Mouse (Mus musculus): ENCODE results near the gene Svip.

The Svip gene

DNA sequence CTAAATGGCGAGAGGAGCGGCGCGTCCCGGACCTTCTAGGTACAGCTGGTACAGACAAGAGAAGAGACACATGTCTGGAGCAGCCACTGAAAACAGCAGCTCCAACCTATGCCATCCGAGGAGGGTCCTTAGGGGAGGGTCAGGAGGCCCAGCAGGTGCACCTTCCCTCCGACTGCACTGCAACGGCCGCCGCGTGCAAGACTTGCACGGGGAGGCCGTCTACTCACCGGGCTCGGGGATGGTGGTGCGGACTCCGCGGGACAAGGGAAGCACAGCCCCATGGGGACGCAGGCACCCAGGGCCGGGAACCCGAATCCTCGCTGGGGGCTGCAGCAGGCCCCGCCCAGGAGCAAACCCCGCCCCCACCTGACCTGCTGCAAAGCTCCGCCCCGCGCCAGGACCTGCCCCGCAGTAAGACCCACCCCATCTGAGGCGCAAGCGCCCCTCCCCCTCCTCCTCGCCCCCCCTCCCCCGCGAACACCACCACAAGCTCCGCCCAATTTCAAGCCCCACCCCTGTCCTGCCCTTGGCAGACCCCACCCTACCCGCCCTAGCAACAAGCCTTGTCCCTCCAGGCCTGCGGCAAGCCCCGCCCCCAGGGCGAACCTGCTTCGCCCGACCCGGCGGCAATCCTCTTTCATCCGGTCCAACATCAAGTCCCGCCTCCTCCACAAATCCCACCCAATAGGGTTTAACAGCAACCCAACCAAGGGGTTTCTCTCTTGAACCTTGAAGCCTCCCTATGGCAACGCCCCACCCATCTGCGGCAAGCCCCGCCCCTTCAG lies at the start of gene Svip:
Gene Svip, minus strand, starts transcription at position 508 of the 785 bp plus-strand sequence.
- DNase-seq (ENCODE audit: low spot score), result peak; percentile 92

DNA sequence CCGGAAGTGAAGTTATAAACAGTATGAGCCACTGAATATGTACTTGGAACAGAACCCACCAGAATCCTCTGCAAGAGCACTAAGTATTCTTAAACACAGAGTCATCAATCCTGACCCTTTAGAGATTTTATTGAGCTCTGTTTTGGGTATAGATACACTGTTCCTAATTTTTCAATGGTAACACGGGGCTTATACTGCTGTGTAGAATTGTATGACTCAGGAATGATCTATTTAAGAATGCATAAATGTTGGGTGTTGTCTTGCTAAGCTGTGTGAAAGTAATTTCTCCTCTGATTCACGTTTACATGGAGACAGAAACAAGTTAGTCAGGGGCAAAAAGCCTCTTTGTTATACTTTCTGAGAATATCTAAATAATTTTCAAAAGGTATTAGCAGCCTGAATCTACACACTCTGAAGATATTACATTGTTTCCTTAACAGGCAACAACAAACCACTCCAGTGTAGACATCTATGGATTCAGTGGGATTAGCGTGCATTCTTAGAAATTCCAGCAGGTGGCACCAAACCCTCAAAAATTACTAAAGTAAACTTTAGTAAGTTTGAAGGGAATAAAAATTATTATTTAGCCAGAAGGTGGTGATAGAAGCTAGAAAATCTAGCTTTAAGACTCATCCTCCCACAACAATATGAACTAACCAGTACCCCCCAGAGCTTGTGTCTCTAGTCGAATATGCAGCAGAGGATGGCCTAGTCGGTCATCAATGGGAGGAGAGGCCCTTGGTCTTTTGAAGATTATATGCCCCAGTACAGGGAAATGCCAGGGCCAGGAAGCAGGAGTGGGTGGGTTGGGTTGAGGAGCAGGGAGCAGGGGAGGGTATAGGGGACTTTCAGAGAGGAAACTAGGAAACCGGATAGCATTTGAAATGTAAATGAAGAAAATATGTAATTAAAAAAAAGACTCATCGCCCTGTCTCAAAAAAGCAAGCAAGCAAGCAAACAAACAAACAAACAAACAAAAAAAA lies 32.1 kb upstream of the Svip start:
- peak; percentile 88 for DNase-seq (ENCODE audit: low spot score)

DNA sequence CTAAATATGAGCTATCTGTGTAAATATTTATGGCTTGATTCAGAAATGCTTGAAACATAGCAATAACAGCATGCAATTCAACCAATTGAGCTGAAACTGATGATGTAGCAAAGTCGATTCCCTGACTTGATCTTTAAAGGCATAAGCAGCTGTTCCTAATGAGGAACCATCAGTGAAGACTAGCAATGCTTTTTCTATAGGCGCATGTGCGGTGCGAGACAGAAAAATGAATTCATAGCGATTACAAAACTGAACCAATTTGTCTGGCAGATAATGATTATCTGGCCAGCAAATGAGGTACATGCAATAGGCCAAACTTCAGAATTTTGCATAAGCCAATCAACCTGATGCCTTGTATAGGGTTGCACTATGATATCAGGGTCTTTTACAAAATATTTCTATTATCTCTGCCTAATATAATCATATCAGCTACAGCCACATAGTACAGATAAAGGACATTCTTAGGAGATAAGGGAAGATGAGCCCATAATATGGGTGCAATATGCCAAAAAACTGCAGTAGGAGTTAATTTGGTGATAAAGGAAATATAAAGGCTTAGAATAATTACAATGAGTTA lies 18.3 kb upstream of the Svip start:
- DNase-seq (ENCODE audit: low spot score), result no peak

DNA sequence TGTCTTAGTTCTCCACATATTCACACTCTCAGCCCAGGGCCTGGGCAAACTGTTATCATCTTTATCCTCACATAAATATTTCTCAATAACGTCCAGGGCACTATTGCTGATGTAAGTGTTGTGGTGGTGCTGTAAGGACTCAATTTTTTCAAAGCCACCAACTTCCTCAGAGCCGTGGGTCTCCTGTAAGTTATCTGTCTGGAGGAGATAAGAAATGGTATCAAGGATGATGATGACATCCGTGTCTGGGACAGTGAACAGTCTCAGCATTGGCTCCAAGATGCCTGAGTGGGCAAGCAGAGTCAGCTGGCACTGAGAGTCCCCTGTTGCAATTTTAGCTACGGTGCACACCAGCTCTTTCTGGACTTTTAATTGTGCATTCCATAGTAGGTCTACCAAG lies 16.2 kb upstream of the Svip start:
- DNase-seq (ENCODE audit: low spot score), result no peak

DNA sequence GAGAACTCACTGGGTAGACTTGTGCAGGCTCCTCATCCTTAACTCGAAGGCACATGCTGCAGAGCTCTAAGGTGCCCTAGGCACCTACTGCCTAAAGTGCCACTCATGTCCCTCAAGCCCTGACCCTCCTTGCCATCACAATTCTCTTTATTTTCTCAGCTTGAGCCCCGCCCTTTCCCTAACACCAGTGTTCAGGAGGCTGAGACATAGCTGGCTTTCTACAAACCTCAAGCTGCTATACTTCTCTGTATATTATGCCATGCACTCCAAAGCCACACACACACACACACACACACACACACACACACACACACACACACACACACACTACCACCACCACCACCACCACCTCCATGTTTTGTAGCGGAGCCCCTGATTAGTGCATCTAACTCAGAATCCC lies 9.8 kb upstream of the Svip start, which contains the start of gene 1700015G11Rik:
Gene 1700015G11Rik, minus strand, starts transcription at position 101 of the 400 bp plus-strand sequence.
- no peak for DNase-seq (ENCODE audit: low spot score)

DNA sequence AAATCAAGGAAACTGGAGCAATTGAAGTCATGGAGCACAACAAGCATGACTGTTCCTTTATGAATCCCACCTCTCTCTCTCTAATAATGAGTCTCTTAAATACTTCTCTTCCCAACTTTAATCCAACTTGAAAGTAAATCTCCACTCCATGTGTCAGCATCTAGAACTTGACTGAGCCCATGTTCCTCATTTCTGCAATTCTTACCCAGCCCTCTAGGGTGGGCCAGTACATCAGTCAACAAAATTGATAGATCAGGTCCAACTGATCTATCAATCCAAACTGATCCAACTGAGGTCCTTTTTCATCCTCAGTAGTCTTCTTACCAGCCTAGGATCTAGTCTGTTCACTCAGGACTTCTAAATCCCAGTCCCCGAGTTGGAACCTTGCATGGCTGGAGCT lies 9.4 kb upstream of the Svip start:
- DNase-seq (ENCODE audit: low spot score), result no peak

DNA sequence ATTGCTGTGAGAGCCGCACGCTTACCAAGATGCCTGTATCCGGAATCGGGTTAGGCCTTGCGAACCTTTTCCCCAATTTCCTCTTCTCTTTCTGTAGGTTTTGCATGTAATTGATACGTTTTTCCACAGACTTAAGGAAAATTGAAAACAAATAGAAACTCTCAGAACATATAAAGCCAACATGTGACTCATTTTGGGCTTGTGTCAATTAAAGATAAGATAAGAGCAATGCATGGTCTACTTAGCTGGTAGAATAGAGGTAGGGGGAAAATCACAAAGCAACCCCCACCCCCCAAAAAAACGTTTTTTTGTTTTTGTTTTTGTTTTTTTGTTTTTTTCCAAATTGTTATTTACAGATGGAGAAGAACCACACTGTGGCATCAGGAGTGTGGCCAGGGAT lies 7.6 kb upstream of the Svip start:
- no peak for DNase-seq (ENCODE audit: low spot score)

DNA sequence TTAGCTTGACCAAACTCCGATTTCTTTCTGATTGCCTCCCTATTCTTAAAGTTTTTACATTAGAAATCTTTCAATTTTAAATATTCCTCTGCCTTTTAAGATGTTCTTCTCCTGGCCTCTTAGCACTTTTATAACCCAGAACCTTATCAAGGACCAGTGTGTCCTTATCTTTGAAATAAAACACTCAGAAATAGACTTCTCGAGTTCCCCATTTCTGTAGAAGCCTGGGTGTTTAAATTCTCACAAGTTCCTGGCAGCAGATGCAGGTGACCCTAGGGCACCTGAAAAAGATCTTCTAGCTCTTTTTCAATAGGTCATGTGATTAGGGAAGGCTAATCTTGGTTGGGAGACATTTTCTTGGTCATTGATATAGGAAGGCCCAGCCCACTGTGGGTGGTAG lies 1.3 kb upstream of the Svip start:
- DNase-seq (ENCODE audit: low spot score), result no peak

DNA sequence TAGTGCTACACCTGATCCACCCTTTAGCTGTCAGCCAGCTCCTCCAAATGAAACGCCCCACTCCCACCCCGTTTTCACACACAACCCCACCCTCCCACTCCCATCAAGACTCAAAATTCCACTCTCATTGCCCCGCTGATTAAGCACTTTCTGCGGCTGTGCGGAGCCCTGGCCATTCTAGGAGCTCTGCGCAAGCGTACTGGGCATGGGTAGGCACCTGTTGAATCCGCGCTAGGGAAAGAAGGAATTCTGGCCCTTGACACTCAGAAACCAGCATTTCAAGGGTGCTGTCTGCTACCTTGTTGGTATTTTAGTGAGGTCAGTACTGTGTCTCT lies 445 bp upstream of the Svip start:
- no peak for DNase-seq (ENCODE audit: low spot score)

DNA sequence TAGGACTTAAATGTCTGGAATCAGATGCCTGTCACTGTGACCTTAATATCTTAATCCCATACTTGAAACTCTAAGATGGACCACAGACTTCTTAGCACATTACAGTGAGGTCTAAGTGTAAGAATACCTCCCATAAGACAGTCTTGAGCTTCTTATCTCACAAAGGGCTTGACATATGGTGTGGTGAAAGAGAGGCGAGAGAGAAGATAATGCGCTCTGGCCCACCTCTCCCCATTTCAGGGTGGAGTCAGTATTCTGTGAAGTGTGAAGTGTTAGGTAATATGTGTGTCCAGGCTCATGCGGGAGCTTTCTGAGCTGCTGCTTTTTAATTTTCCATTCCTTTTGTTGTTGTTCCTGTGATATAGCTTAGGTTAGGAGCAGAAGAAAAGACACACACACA lies 14.8 kb downstream of the Svip start:
- DNase-seq (ENCODE audit: low spot score), result no peak

DNA sequence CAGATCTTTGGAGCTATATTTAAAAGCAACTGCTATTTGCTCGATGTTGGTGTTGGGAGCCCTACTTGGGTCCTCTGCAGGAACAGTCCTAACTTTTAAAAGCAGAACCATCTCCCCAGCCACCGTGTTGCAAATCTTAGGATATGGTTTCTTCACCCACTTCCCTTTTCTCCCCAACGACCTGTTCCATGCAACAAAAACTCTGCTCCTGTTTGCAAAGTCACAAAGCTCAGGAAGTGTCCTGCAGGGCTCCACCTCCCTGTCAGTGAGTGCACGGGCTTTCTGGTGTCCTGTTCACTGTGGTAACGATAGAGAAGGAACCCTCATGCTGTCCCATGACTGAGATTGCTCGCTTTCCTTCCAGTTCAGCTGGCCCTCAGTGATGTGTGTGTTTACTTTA lies 18.9 kb downstream of the Svip start:
- DNase-seq (ENCODE audit: low spot score), result no peak

DNA sequence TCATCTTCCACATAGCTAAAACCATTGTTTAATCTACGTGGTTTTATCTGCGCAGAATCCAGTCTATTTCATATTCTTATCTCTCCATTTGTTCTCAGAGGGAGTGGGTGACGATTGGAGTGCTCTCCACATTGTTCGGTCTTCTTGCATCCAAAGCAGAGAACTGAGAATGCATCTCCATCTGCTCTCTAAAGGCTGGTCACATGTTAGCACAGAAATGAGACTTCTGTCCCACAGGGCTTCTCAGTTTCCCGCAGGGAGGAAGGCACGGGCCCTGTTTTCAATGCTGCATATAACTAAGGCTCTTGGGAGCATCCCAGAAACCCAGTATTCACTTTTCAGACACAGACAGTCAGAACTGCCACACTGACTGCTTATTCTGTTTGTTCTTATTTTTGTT lies 20.1 kb downstream of the Svip start:
- DNase-seq (ENCODE audit: low spot score), result no peak

DNA sequence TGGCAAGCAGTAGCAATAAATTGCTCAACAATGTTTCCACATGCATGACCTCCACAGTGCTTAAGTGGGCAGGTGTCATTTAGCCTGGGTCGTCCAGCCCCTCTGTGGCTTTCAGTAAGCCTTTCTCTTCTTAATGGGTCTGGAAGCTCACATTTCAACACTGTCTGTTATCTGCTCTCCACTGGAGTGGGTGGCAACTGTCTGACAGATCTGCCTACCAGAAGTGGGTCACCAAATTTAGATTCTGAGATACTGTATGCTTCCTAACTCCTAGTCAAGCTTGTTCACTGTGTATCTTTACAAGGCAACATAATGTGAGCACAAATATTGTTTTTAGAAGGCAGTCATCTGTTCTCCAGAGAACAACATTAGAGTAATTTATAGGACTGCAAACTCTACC lies 23.5 kb downstream of the Svip start:
- no peak for DNase-seq (ENCODE audit: low spot score)

DNA sequence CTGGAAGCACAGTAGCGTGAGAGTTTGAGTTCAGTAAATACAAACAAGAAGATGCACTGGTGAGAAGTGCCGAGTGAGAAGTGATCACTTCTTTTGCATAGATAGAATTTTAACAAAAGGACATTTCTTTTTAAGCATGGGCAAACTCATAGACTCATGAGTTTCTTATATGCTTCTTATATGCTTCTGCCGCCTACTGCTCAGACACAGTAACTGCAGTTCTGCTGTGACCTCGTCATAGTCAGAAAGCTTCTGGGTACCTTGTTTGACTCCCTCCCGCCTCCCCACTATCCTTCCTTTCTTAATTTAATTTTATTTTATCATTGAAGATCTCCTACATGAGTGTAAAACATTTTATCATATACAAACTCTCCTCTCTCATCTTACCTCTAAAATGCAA lies 26.5 kb downstream of the Svip start:
- peak; percentile 34 for DNase-seq (ENCODE audit: low spot score)

DNA sequence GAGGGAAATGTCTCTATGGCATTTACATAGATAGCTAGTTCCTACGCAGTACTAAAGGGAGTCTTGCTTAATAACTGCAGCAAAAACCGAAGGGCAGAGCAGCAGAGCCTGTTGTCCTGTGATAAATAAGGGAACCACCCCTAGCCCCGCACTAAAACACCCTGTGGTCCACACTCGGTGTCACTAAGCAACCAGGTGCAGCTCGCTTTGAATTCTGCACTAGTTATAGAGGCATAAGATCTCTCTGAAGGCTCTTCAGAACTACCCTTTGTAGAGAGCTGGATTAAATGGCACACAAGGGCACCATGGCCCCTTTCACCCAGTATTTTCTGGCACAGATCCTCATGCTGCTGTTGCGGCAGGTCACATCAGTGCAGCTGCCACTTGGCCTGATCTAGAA lies 30.6 kb downstream of the Svip start:
- no peak for DNase-seq (ENCODE audit: low spot score)

DNA sequence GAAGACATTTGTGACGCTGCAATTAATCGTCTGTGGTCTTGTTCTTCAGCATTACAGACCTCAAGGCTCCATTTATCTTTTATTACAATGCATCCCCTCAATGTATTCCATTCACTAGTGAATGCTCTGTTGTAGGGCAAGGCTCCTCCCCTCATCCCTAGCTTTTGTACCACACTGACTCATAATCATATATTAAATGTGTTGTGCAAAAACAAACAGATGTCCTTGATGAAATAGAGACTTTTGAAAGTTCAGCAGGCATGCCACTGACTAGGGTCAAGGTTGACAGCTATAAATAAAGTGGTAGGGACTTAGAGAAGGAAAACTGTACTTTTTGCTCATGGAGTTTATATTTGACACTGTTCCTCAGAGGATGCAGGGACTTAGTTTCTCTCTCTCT lies 32.3 kb downstream of the Svip start:
- no peak for DNase-seq (ENCODE audit: low spot score)

DNA sequence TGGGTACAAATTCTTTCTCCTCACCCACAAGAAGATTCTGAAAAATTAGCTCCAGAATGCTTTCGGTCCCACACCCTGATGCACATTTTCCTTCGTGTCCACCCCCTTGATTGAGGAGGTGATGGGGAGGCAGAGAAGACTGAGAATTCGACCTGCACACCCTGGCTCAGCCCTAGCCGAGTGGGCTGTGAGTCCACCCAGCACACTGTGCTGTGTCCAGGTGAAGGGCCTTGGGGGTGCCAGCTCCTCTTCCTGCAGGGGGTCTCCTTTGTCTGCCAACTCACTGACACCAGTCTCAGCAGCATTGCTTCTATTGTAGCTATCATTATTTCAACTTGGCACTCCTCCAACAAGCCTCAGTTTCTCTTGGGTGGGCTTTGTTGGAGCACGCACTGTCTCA lies 32.7 kb downstream of the Svip start:
- no peak for DNase-seq (ENCODE audit: low spot score)

DNA sequence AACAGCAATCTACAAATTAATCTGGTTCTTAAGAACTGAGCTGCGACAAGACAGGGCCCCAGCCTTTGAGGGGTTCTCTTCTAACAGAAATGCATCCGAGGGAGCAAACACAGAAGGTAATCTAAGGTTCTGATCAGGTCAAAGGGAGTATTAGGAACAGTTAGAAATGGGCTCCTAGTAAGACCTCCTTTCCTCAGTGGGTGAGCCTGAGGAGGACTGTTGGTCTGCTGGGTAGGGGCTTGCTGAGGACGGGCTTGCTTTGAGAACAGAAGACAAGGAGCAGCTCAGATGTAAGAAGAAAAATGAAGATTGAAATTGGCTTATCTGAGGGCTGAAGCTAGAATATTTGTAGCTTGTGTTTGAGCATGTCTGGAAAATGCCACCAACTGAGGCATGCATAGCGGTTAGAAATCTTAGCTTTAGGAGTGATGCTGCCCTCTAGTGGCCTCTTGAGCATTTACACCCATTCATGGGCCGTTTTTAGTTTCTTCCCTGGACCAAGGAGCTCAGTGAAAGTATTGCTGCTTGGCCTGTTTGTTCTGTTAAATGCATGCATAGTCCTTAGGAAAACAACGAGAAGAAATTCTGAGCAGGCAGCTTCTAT lies 33.5 kb downstream of the Svip start:
- peak; percentile 86 for DNase-seq (ENCODE audit: low spot score)

DNA sequence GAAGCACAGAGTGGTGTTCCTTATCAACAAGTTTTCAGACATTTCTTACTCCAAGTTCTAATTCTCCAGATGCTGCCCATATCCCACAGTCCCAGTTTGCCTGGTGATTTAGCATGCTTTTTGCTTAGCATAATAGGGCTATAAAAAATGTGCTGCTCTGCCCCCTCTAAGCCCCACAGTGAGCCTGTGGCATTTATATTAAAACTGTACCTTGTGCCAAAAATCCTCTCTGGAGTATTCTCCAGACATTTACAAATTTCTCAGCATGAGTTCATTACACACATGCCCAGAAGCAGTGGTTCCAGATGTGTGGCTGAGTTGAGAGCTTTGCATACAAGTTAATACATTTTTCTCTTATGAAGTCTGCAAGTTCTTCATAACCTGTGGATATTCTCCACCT lies 36.4 kb downstream of the Svip start:
- no peak for DNase-seq (ENCODE audit: low spot score)

DNA sequence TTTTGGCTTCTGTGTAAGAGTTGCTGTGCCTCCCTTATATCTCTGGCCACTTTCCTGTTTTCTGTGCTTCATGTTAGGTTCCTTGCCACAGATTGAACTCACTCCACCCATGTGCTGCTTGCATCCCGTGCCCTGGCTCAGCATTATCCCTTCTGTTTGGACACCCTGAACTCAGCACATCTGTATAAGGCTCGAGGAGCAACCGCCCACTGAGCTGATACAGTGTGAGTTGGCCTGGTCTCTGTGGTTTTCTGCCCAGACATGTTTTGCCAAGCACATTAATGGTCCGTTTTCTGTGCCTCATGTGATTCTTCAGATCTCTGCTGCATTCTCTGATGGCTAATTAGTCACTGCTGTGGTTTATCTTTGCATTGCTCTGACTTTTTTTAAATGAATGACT lies 38.2 kb downstream of the Svip start:
- no peak for DNase-seq (ENCODE audit: low spot score)

DNA sequence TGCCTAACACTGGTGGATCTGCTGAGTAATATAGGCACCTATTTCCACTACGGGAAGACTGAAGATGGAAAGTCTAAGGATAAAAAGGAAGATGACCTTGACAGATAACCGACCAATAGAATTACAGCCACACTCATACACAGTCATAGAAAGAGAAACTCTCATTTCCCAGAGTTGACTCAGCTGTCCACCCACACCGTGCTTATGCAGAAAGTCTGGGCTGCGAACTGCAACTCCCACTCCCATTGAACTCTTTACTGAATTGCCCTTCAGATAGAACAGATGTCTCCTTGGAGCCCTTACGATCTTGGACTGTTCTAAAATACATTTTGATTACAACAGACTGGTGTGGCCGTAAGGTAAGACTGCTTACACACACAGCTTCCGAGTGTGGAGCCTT lies 41.1 kb downstream of the Svip start:
- DNase-seq (ENCODE audit: low spot score), result no peak

DNA sequence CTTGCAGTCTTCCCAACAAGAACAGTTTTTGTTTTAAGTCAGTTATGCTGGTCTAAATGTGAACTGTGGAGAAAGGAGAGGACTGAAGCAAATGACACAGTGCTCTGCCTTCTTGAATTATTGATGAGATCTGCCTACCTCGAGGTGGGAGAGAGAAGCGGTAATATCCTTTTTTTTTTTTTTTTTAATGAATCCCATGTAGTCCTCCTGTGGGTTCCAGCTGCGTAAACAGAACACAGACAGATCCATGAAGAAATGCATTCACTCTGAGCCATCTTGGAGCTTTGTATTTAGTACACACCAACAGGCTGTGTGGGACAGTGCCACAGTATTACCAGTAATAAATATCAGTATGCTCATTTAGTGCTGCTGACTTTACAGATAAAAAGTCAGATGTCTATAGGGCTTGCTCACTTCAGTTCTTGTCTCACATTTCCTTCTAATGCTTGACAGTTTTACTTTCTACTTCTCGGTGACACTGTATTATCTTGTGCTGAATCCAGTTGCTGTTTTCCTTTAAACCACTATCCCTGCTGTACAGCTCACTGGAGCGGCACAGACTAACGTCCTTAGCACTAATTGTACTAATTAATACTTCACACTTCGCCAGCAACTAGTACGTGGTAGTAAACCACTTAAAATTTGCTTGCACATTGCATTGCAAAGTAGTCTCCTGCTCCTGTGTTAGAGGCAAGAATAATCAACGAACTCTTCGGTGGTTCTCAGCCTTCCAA lies 43.4 kb downstream of the Svip start:
- DNase-seq (ENCODE audit: low spot score), result no peak

All from retina, embryonic 14.5 days (tissue).